Mouse (Mus musculus) heart, postnatal 0 days (tissue): ENCODE data around the gene Elmo2. TPM values are rescaled to one million over a fixed set of nuclear protein-coding genes. Genes with fewer than 3 reads are reported as not detected.

ENCODE experiments used
- ATAC-seq: fragments of 200-750 bp; cut with Nextera tagmentation; 2 replicates; pipeline ENCODE4 v1.8.0; 2017; ENCODE audit warnings: low read depth, moderate number of reproducible peaks, moderate library complexity; ENCODE audit not compliant: insufficient read depth
- DNase-seq: peaks from one replicate; pipeline ENCODE4 v3.0.0-alpha.2; 2016; ENCODE audit warnings: low spot score
- H3K27ac ChIP-seq: fragments of 300-500 bp; sonication (generic); 2 replicates; pipeline ENCODE4 v1.5.1; 2014; ENCODE audit warnings: low read depth, mild to moderate bottlenecking
- H3K27me3 ChIP-seq: fragments of 300-500 bp; sonication (generic); 2 replicates; pipeline ENCODE4 v1.6.1; 2014; ENCODE audit warnings: low read length, mixed read lengths; ENCODE audit not compliant: control insufficient read depth, insufficient read depth
- H3K36me3 ChIP-seq: fragments of 300-500 bp; sonication (generic); replicated peaks from 2 replicates; pipeline ENCODE4 v1.6.1; 2014; ENCODE audit warnings: low read length, mixed read lengths; ENCODE audit not compliant: control insufficient read depth, insufficient read depth
- H3K4me1 ChIP-seq: fragments of 300-500 bp; sonication (generic); 2 replicates; pipeline ENCODE4 v1.6.1; 2014; ENCODE audit warnings: antibody characterized with exemption; ENCODE audit not compliant: control insufficient read depth, insufficient read depth
- H3K4me2 ChIP-seq: fragments of 300-500 bp; sonication (generic); 2 replicates; pipeline ENCODE4 v1.6.1; 2014; ENCODE audit warnings: low read depth, mild to moderate bottlenecking, low read length, moderate library complexity
- H3K4me3 ChIP-seq: fragments of 300-500 bp; sonication (generic); 2 replicates; pipeline ENCODE4 v1.5.1; 2014; ENCODE audit warnings: low read depth, low read length
- H3K9ac ChIP-seq: fragments of 300-500 bp; sonication (generic); replicated peaks from 2 replicates; pipeline ENCODE4 v1.6.1; 2014; ENCODE audit warnings: low read depth, low read length, mixed read lengths
- H3K9me3 ChIP-seq: fragments of 300-500 bp; sonication (generic); replicated peaks from 2 replicates; pipeline ENCODE4 v1.6.1; 2016; ENCODE audit warnings: low read length; ENCODE audit not compliant: control insufficient read depth
- CTCF ChIP-seq: IDR thresholded peaks from 2 replicates; pipeline ENCODE4 v1.5.1; 2016; ENCODE audit warnings: antibody characterized with exemption, control low read depth, low read depth
- EP300 ChIP-seq: IDR thresholded peaks from 2 replicates; pipeline ENCODE4 v1.6.1; 2016; ENCODE audit warnings: antibody characterized with exemption, low read depth
- WGBS: fragments of 180-500 bp; shearing (Covaris S2); extraction: QIAGEN DNeasy Blood & Tissue Kit; methylation state at CpG from one replicate; pipeline ENCODE4 v1.1.7; 2014; 5-methylcytosine and 5-hydroxymethylcytosine counted together
- polyA plus RNA-seq: library from polyadenylated mRNA; unstranded; fragments of >200 nt; fragmentation: Nextera tagmentation; extraction: Ambion mirVana; gene quantifications from 2 replicates; pipeline ENCODE4 v1.2.1, GENCODE M21; 2015
- total RNA-seq: library from RNA; depleted of rRNA; stranded (reverse); fragments of >200 nt; gene quantifications from 2 replicates; pipeline ENCODE4 v1.2.3, GENCODE M21; 2014; ENCODE audit warnings: low replicate concordance; rRNA removed

Elmo2 gene
- total and polyA plus RNA-seq, 2 experiments from 2014 or later = 24.1 to 70.6 TPM

DNA sequence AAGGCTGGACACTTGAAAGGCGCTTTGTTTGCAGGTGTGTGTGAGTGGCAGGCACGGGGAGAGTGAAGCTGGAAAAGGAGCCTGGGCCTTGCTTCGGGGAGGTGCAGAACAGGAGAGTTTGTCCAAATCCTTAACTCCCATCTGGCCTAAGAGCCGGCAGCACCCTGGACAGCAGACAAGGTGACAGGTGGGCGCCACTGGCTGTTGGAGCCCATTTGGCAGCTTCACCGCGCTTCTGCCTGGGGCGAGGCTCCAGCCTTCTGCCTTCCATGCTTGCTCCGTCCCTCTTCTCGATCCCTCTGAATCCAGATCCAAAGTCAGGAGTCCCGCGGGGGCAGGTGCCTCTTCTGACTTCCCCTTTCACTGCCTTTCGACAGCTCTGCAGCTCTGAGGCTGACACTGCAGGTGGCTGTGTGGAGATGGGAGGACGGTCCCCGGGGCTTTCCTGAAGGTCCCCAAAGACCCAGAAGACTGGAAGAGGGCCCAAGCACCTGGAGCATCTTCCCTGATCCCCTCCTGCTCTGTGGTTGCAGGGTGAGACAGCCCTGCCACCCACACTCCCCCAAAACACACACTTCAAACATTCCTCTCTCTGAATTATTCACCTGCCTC is 86.6 kb downstream of the Elmo2 start:
- Histone ChIP-seq H3K4me2 (no peak overlapping the region), H3K27ac (no peak overlapping the region), H3K9me3 (no peaks in the 10 kb centered on the region), H3K36me3 (no peaks in the 10 kb centered on the region), H3K4me1 (peaks cover 5% of the 10 kb centered on the region; the same call in 1 of the 2 replicates), H3K4me3 (no peak overlapping the region), H3K9ac (no peak overlapping the region), H3K27me3 (peaks cover 93% of the 10 kb centered on the region)
- TF ChIP-seq CTCF (no peak), EP300 (no peak)
- ATAC-seq (no peak), DNase-seq (no peak)
- WGBS = 13% methylated on average over 15 of the region's 15 CpGs

GRCm38 (mm10) chr2:165238416-165239145 is 87.7 kb downstream of the Elmo2 start:
- H3K27ac ChIP-seq = no peak overlapping the region
- no peak overlapping the region for H3K4me2 ChIP-seq
- H3K4me1 ChIP-seq = peaks cover 6% of the 10 kb centered on the region; the same call in 1 of the 2 replicates
- no peak for TF ChIP-seq EP300
- TF ChIP-seq CTCF = no peak
- H3K27me3 ChIP-seq = peaks cover 97% of the 10 kb centered on the region
- H3K4me3 ChIP-seq = no peak overlapping the region
- DNase-seq (no peak), ATAC-seq (no peak)
- H3K9me3 ChIP-seq = no peaks in the 10 kb centered on the region
- WGBS = 11% methylated on average over 12 of the region's 12 CpGs
- H3K9ac ChIP-seq = no peak overlapping the region
- H3K36me3 ChIP-seq = no peaks in the 10 kb centered on the region

Other genes with a start within 250 kb of the Elmo2 start
- not detected in 2 replicates for gene 1700025C18Rik, start 235.7 kb downstream of the Elmo2 start, total RNA-seq
- gene 1700025C18Rik, start 235.7 kb downstream of the Elmo2 start, polyA plus RNA-seq = not detected in 2 replicates
- gene Cdh22, start 91.6 kb downstream of the Elmo2 start, total RNA-seq = 0.04 and 0.19 TPM in 2 replicates
- 0.05 and 0.08 TPM in 2 replicates for gene Cdh22, start 91.6 kb downstream of the Elmo2 start, polyA plus RNA-seq
- gene Slc35c2, start 38.6 kb downstream of the Elmo2 start, total RNA-seq = 39.4 and 73.8 TPM in 2 replicates
- gene Slc35c2, start 38.6 kb downstream of the Elmo2 start, polyA plus RNA-seq = 32.6 and 33.7 TPM in 2 replicates
- gene Zfp663, start 42.2 kb upstream of the Elmo2 start, total RNA-seq = not detected in 2 replicates
- 0.07 TPM in 1 of 2 replicates, not detected in the other for gene Zfp663, start 42.2 kb upstream of the Elmo2 start, polyA plus RNA-seq
- 2.7 and 3.3 TPM in 2 replicates for gene Zfp334, start 61.8 kb upstream of the Elmo2 start, total RNA-seq
- 1.4 and 1.6 TPM in 2 replicates for gene Zfp334, start 61.8 kb upstream of the Elmo2 start, polyA plus RNA-seq
- gene Ocstamp, start 73.9 kb upstream of the Elmo2 start, total RNA-seq = not detected in 2 replicates
- gene Ocstamp, start 73.9 kb upstream of the Elmo2 start, polyA plus RNA-seq = 0.07 TPM in 1 of 2 replicates, not detected in the other
- 0.04 TPM in 1 of 2 replicates, not detected in the other for gene Slc13a3, start 146.8 kb upstream of the Elmo2 start, total RNA-seq
- 0.14 and 0.16 TPM in 2 replicates for gene Slc13a3, start 146.8 kb upstream of the Elmo2 start, polyA plus RNA-seq
- 14.9 and 22.4 TPM in 2 replicates for gene Trp53rka, start 166.8 kb upstream of the Elmo2 start, total RNA-seq
- gene Trp53rka, start 166.8 kb upstream of the Elmo2 start, polyA plus RNA-seq = 14.4 and 15.7 TPM in 2 replicates
- gene Slc2a10, start 177.3 kb upstream of the Elmo2 start, total RNA-seq = 3.5 and 4.3 TPM in 2 replicates
- gene Slc2a10, start 177.3 kb upstream of the Elmo2 start, polyA plus RNA-seq = 2.6 and 3.6 TPM in 2 replicates